Mouse (Mus musculus): ENCODE results near the gene Mettl9.
"Not testable (repeated sequence)": the region's sequence is repeated elsewhere in the genome, so short reads cannot be mapped to it uniquely, and the experiment has no call there.

The Mettl9 gene

GRCm38 (mm10) chr7:121033856-121034652, at the start of gene Mettl9:
TSS of gene Mettl9 (plus strand) at chr7:121034445.
- DNase-seq (ENCODE audit: inconsistent ontology term) = peak; percentile 99

- DNase-seq (ENCODE audit: inconsistent ontology term) = no peak
Measured at GRCm38 (mm10) chr7:120991191-120991590, 43.1 kb upstream of the Mettl9 start.

- peak; percentile 86 for DNase-seq (ENCODE audit: inconsistent ontology term)
Measured at GRCm38 (mm10) chr7:120999021-120999530, 35.2 kb upstream of the Mettl9 start.

- no peak for DNase-seq (ENCODE audit: inconsistent ontology term)
Measured at GRCm38 (mm10) chr7:121000065-121000822, 34.0 kb upstream of the Mettl9 start.

GRCm38 (mm10) chr7:121001879-121002278, 32.4 kb upstream of the Mettl9 start:
- no peak for DNase-seq (ENCODE audit: inconsistent ontology term)

GRCm38 (mm10) chr7:121002407-121002928, 31.8 kb upstream of the Mettl9 start:
- no peak for DNase-seq (ENCODE audit: inconsistent ontology term)

- DNase-seq (ENCODE audit: inconsistent ontology term) = no peak
Measured at GRCm38 (mm10) chr7:121003793-121004418, 30.3 kb upstream of the Mettl9 start.

- no peak for DNase-seq (ENCODE audit: inconsistent ontology term)
Measured at GRCm38 (mm10) chr7:121011794-121012689, 22.2 kb upstream of the Mettl9 start.

- no peak for DNase-seq (ENCODE audit: inconsistent ontology term)
Measured at GRCm38 (mm10) chr7:121014486-121014885, 19.8 kb upstream of the Mettl9 start.

- DNase-seq (ENCODE audit: inconsistent ontology term) = no peak
Measured at GRCm38 (mm10) chr7:121018778-121019177, 15.5 kb upstream of the Mettl9 start.

GRCm38 (mm10) chr7:121020277-121020676, 14.0 kb upstream of the Mettl9 start:
- DNase-seq (ENCODE audit: inconsistent ontology term) = no peak

GRCm38 (mm10) chr7:121025221-121026008, 8.8 kb upstream of the Mettl9 start:
- DNase-seq (ENCODE audit: inconsistent ontology term) = no peak

GRCm38 (mm10) chr7:121026300-121026699, 7.9 kb upstream of the Mettl9 start:
- no peak for DNase-seq (ENCODE audit: inconsistent ontology term)

GRCm38 (mm10) chr7:121029947-121030346, 4.3 kb upstream of the Mettl9 start:
- DNase-seq (ENCODE audit: inconsistent ontology term) = not testable (repeated sequence)

GRCm38 (mm10) chr7:121034701-121035141, 476 bp downstream of the Mettl9 start:
- no peak for DNase-seq (ENCODE audit: inconsistent ontology term)

- peak; percentile 76 for DNase-seq (ENCODE audit: inconsistent ontology term)
Measured at GRCm38 (mm10) chr7:121035161-121035721, 996 bp downstream of the Mettl9 start.

GRCm38 (mm10) chr7:121040595-121040994, 6.3 kb downstream of the Mettl9 start:
- no peak for DNase-seq (ENCODE audit: inconsistent ontology term)

GRCm38 (mm10) chr7:121041989-121042388, 7.7 kb downstream of the Mettl9 start:
- DNase-seq (ENCODE audit: inconsistent ontology term) = no peak

GRCm38 (mm10) chr7:121043004-121043403, 8.8 kb downstream of the Mettl9 start:
- no peak for DNase-seq (ENCODE audit: inconsistent ontology term)

GRCm38 (mm10) chr7:121043510-121043909, 9.3 kb downstream of the Mettl9 start:
- peak; percentile 45 for DNase-seq (ENCODE audit: inconsistent ontology term)

Measured in Muller cell, postnatal 12 days (primary cell).